Mouse (Mus musculus): Measurements from ENCODE around the gene Trpv2. TPM values are rescaled to one million over a fixed set of nuclear protein-coding genes. Genes with fewer than 3 reads are reported as not detected.

The Trpv2 gene
- polyA plus RNA-seq, 1 experiment, result 11.2 TPM

DNA sequence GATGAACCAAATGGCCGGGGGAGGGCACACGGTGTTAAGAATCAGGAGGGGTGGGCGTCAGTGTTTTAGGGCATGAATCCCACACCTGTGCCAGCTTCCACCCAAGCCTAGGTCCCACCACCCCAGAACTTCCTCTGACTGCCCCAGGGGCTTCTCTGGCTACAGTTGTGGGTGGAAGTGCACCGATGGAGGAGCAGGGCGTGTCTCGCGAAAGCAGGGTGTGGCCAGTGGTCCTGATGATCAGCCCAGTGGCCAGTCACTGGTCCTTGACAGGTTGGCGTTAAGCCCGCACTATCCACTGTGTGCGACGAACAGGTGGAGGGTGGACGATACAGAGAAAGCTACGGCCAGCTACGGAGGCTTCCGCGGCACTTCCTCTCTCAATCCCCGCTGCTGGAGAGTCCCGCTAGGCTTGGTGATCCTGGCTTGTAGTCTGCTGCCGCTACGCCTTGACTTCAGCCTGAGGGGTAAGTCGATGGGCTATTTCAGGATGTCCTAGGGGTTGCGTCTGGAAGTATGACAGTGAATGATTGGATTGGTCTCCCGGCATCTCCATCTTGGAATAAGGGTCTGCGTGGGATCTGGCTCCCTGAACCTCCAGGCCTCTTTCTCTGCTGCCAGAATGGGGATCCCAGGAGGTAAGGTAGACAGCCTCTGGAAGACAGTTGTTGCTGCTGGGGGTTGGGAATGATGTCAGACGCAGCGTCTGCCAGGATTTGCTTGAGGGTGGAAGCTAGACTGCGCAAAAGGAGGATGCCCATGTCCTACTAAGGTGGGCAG, 1.6 kb downstream of the Trpv2 start:
- no peaks in the 10 kb centered on the region; the same call in 1 of the 2 replicates for H3K9me3 ChIP-seq
- H3K4me3 ChIP-seq (replicated peaks), result peak overlapping the region; percentile 90
- peaks cover 8% of the 10 kb centered on the region for H3K27me3 ChIP-seq (replicated peaks)
- peaks cover 66% of the 10 kb centered on the region for H3K4me1 ChIP-seq
- TF ChIP-seq FLI1 (IDR thresholded peaks at IDR 0.05; ENCODE audit: low read length) (no peak), GATA1 (IDR thresholded peaks at IDR 0.05; ENCODE audit: borderline replicate concordance, low read length) (no peak)
- H3K36me3 ChIP-seq (replicated peaks; ENCODE audit: low read length), result peaks cover 32% of the 10 kb centered on the region

DNA sequence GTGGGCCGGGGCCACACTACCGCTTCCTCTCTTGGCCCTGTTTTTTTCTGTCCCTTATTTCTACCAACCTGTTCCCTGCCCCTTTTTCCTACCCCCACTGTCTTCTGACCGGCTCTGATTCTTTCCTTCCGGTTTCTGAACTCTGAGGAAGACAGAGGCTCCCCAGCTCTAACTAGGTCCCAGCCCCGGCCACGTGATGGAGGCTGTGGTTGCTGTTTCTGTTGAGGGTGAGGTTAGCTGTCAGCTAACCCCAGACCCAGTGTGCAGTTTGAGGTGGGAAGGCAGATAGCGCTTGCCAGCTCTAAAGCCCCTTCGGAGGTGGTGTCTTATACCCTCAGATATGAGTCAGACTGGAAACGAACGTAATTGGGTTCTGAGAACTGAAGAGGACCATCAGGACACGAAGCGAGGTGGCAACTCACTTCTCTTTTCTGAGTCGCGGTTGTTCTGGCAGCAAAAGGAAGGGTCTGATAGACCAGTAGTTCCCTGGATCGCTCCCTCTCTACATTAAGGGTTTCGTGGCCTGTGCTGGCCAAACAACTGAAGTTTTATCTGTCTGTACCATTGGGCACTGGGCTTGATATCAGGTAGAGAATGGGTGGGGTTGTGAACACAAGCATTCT, 2.4 kb downstream of the Trpv2 start:
- TF ChIP-seq GATA1 (IDR thresholded peaks at IDR 0.05; ENCODE audit: borderline replicate concordance, low read length), result no peak
- no peak for TF ChIP-seq FLI1 (IDR thresholded peaks at IDR 0.05; ENCODE audit: low read length)
- Histone ChIP-seq H3K4me3 (replicated peaks) (peak overlapping the region; percentile 90), H3K27me3 (replicated peaks) (peaks cover 8% of the 10 kb centered on the region), H3K9me3 (no peaks in the 10 kb centered on the region; the same call in 1 of the 2 replicates), H3K36me3 (replicated peaks; ENCODE audit: low read length) (peaks cover 40% of the 10 kb centered on the region), H3K4me1 (peaks cover 65% of the 10 kb centered on the region)

DNA sequence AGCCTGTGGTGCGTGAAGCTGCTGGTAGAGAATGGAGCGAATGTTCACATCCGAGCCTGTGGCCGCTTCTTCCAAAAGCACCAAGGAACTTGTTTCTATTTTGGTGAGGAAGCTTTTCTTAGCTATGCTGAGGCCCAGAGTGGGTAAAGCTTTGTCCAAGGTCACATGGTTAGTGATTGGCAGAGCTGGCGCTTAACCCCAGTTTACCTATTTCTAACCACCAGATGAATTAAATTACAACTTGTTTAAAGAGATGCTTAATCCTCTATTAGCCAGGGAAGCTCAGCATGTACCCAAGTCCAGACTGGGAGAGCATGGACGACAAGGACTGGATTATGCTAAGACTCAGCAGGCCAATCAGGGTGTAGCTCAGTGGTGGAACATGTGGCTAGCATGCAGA, 8.7 kb downstream of the Trpv2 start:
- TF ChIP-seq FLI1 (IDR thresholded peaks at IDR 0.05; ENCODE audit: low read length), result no peak
- no peak for TF ChIP-seq GATA1 (IDR thresholded peaks at IDR 0.05; ENCODE audit: borderline replicate concordance, low read length)

DNA sequence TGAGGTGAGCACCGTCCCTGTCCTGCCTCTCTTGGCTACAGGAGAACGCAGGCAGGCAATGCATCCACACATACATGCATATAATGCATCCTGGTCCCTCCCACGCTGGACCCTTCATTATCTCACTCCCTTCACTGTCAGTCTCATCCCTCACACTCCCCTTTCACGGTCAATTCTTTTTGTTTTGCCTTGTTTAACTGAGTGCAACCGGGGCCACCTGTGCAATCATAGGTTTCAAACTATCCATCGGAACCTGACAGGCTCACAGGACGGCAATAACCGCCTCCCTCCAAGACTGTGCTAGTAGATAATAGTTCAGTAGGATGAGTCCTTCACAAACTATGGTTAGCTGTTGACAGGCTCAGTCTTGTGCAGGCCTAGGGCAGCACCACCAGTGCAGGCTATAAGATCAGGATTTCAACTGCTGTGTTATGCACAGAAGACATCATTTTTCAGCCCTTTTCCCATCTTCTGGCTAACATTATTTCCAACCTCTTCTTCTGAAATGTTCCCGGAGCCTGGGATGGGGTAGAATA, 10.5 kb downstream of the Trpv2 start:
- Histone ChIP-seq H3K27me3 (replicated peaks) (no peaks in the 10 kb centered on the region), H3K36me3 (replicated peaks; ENCODE audit: low read length) (peaks cover 97% of the 10 kb centered on the region), H3K4me1 (peaks cover 26% of the 10 kb centered on the region), H3K9me3 (peaks cover 10% of the 10 kb centered on the region), H3K4me3 (replicated peaks) (peak overlapping the region; percentile 3)
- no peak for TF ChIP-seq FLI1 (IDR thresholded peaks at IDR 0.05; ENCODE audit: low read length)
- TF ChIP-seq GATA1 (IDR thresholded peaks at IDR 0.05; ENCODE audit: borderline replicate concordance, low read length), result no peak

More for the DNA sequence above, 8.7 kb downstream of the Trpv2 start:
- H3K36me3 ChIP-seq (replicated peaks; ENCODE audit: low read length), result peaks cover 96% of the 10 kb centered on the region
- H3K9me3 ChIP-seq, result peaks cover 10% of the 10 kb centered on the region
- H3K4me3 ChIP-seq (replicated peaks), result no peak overlapping the region
- H3K4me1 ChIP-seq, result peaks cover 40% of the 10 kb centered on the region
- H3K27me3 ChIP-seq (replicated peaks), result peaks cover 6% of the 10 kb centered on the region

DNA sequence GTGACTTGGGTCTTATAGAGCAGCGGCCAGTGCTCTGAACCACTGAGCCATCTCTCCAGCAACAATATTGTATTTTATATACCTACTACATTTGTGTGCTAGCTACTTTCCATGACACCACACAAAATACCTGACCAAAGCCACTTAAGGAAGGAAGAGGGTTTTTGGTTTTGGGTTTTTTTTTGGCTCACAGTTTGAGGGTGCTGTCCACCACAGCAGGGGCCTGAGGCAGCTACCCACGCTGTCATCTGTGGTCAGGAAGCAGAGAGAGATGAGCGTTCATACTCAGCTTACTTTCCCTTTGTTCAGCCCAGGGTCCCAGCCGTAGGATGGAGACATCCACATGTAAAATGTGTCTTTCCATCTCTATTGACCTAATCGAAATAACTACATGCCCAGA, 12.7 kb downstream of the Trpv2 start:
- peak overlapping the region; percentile 38 for H3K4me3 ChIP-seq (replicated peaks)
- peaks cover 5% of the 10 kb centered on the region for H3K27me3 ChIP-seq (replicated peaks)
- TF ChIP-seq FLI1 (IDR thresholded peaks at IDR 0.05; ENCODE audit: low read length), result no peak
- no peak for TF ChIP-seq GATA1 (IDR thresholded peaks at IDR 0.05; ENCODE audit: borderline replicate concordance, low read length)
- H3K36me3 ChIP-seq (replicated peaks; ENCODE audit: low read length), result peaks cover 98% of the 10 kb centered on the region
- peaks cover 10% of the 10 kb centered on the region for H3K9me3 ChIP-seq
- H3K4me1 ChIP-seq, result peaks cover 28% of the 10 kb centered on the region

DNA sequence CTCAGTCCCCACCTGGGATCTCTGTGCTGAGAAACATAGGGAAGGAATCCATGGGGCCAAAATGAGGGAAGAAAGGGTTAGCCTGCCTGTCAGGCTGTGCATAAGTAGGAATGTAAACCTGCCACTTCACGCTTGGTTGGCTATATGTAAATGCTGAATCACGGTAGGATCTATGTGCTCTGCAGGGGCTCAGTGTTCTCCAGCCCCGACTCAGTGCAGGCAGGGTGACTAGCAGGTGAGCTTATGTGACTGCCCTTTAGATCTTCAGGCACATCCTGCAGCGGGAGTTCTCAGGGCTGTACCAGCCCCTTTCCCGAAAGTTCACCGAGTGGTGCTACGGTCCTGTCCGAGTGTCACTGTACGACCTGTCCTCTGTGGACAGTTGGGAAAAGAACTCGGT, 15.1 kb downstream of the Trpv2 start:
- Histone ChIP-seq H3K4me1 (peaks cover 30% of the 10 kb centered on the region), H3K27me3 (replicated peaks) (peaks cover 7% of the 10 kb centered on the region), H3K9me3 (peaks cover 10% of the 10 kb centered on the region), H3K4me3 (replicated peaks) (no peak overlapping the region), H3K36me3 (replicated peaks; ENCODE audit: low read length) (peaks cover 97% of the 10 kb centered on the region)
- TF ChIP-seq FLI1 (IDR thresholded peaks at IDR 0.05; ENCODE audit: low read length), result no peak
- no peak for TF ChIP-seq GATA1 (IDR thresholded peaks at IDR 0.05; ENCODE audit: borderline replicate concordance, low read length)

DNA sequence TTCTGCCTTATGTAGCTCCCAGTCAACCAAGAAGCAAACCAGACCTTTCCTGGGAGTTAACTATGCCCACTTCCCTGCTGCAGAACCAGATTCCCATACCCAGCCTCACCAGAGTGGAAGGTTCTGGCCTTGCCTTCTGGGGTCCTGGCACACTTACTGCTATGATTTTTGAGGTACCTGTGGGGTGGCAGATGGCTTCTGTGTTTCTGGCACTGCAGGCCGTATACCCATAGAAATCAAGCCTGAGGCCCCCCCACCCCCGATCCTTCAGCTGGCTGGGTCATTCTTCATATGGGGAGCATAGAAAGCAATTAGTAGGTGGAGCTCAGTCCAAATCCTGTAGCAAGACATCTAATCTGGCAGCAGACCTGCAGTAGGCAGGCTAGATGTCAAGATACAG, 16.7 kb downstream of the Trpv2 start:
- Histone ChIP-seq H3K9me3 (peaks cover 10% of the 10 kb centered on the region), H3K4me1 (peaks cover 27% of the 10 kb centered on the region), H3K36me3 (replicated peaks; ENCODE audit: low read length) (peaks cover 97% of the 10 kb centered on the region), H3K27me3 (replicated peaks) (peaks cover 7% of the 10 kb centered on the region), H3K4me3 (replicated peaks) (no peak overlapping the region)
- TF ChIP-seq FLI1 (IDR thresholded peaks at IDR 0.05; ENCODE audit: low read length) (no peak), GATA1 (IDR thresholded peaks at IDR 0.05; ENCODE audit: borderline replicate concordance, low read length) (no peak)

DNA sequence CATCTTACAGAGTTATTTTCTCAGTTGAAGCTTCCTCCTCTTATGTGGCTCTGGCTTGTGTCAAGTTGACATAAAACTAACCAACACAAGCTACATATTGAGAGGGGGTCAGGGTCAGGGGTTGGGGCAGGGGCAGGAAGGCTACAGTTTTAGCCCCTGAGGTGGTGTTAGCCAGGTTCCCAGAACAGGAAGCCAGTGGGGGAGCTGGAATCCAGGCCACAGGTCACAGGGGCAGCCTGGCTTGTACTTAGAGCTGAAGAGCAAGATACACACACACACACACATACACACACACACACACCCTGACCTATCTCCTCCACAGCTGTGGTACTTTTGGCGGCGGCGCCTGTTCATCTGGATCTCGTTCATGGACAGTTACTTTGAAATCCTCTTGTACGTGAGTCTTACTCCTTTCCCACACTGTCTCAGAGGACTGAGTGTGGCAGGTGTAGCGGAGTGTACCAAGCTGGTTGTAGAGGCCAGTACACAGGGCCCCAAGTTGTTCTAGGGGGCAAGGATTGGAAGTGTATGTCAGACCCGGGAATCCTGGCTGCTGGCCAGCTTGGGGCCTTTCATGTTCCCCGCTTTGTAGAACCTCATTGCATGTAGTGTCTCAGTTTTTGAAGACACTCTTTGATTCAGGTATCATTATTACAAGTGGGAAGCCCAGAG, 17.8 kb downstream of the Trpv2 start:
- no peak overlapping the region for H3K4me3 ChIP-seq (replicated peaks)
- H3K36me3 ChIP-seq (replicated peaks; ENCODE audit: low read length), result peaks cover 93% of the 10 kb centered on the region
- peaks cover 7% of the 10 kb centered on the region for H3K9me3 ChIP-seq
- H3K4me1 ChIP-seq, result peaks cover 29% of the 10 kb centered on the region
- peaks cover 7% of the 10 kb centered on the region for H3K27me3 ChIP-seq (replicated peaks)
- TF ChIP-seq GATA1 (IDR thresholded peaks at IDR 0.05; ENCODE audit: borderline replicate concordance, low read length) (no peak), FLI1 (IDR thresholded peaks at IDR 0.05; ENCODE audit: low read length) (no peak)

DNA sequence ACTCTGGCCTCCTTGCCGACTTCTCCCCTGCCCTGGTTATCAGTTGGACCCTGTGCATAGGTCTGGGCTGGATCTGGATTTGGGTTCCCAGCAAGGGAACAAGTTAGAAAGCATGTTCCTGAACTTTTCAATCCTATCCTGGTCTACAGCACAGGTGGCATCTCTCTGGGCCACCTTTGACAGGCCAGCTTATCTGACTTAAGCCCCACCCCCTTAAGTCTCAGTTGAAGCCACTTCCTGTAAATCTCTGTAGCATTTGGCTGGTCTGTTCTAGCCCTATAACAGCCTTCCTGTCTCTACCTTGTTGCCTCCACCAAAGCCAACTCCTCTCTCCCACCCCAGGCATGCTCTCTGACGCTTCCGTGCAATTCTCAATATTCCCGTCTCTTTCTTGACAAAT, 24.3 kb downstream of the Trpv2 start:
- no peak overlapping the region for H3K4me3 ChIP-seq (replicated peaks)
- H3K9me3 ChIP-seq, result no peaks in the 10 kb centered on the region
- peaks cover 71% of the 10 kb centered on the region for H3K36me3 ChIP-seq (replicated peaks; ENCODE audit: low read length)
- H3K4me1 ChIP-seq, result peaks cover 14% of the 10 kb centered on the region
- H3K27me3 ChIP-seq (replicated peaks), result no peaks in the 10 kb centered on the region
- TF ChIP-seq FLI1 (IDR thresholded peaks at IDR 0.05; ENCODE audit: low read length) (no peak), GATA1 (IDR thresholded peaks at IDR 0.05; ENCODE audit: borderline replicate concordance, low read length) (no peak)

Data from megakaryocyte, embryonic 14.5 days (primary cell).